Mouse (Mus musculus) brain, embryonic 14.5 days (tissue): ENCODE measurements around the gene Krt78.

Experiments
- CTCF ChIP-seq: fragments of 200-500 bp; IDR thresholded peaks from 2 replicates; pipeline ENCODE4 v1.5.1; 2012; ENCODE audit warnings: inconsistent platforms, mild to moderate bottlenecking, moderate library complexity, borderline replicate concordance; ENCODE audit not compliant: insufficient read depth, insufficient read length; ENCODE audit errors: extremely low read depth
- POLR2A ChIP-seq: fragments of 200-500 bp; IDR thresholded peaks from 2 replicates; pipeline ENCODE4 v1.6.1; 2012; ENCODE audit warnings: mild to moderate bottlenecking, inconsistent platforms, borderline replicate concordance; ENCODE audit not compliant: poor library complexity, insufficient read depth, insufficient read length, severe bottlenecking; ENCODE audit errors: extremely low read depth

GRCm38 (mm10) chr15:101929666-101930065 is 24.4 kb downstream of the Krt78 start:
- no peak for TF ChIP-seq CTCF
- TF ChIP-seq POLR2A: no peak
